Mouse (Mus musculus): ENCODE measurements around the gene Fdx1.

Fdx1 gene

GRCm38 (mm10) chr9:51961190-51961909 is 2.0 kb downstream of the Fdx1 start:
- DNase-seq (ENCODE audit: low spot score): no peak

- no peak for DNase-seq (ENCODE audit: low spot score)
Measured at GRCm38 (mm10) chr9:51960331-51960730, 3.0 kb downstream of the Fdx1 start.

- DNase-seq (ENCODE audit: low spot score): no peak
Measured at GRCm38 (mm10) chr9:51958981-51959380, 4.4 kb downstream of the Fdx1 start.

- no peak for DNase-seq (ENCODE audit: low spot score)
Measured at GRCm38 (mm10) chr9:51957025-51957424, 6.3 kb downstream of the Fdx1 start.

GRCm38 (mm10) chr9:51956484-51956883 is 6.9 kb downstream of the Fdx1 start:
- no peak for DNase-seq (ENCODE audit: low spot score)

- DNase-seq (ENCODE audit: low spot score): no peak
Measured at GRCm38 (mm10) chr9:51951337-51951736, 12.0 kb downstream of the Fdx1 start.

- no peak for DNase-seq (ENCODE audit: low spot score)
Measured at GRCm38 (mm10) chr9:51950667-51951066, 12.7 kb downstream of the Fdx1 start.

- DNase-seq (ENCODE audit: low spot score): no peak
Measured at GRCm38 (mm10) chr9:51950225-51950624, 13.1 kb downstream of the Fdx1 start.

GRCm38 (mm10) chr9:51943934-51944333 is 19.4 kb downstream of the Fdx1 start:
- no peak for DNase-seq (ENCODE audit: low spot score)

GRCm38 (mm10) chr9:51934641-51935040 is 28.7 kb downstream of the Fdx1 start:
- DNase-seq (ENCODE audit: low spot score): no peak

GRCm38 (mm10) chr9:51931997-51932396 is 31.4 kb downstream of the Fdx1 start:
- DNase-seq (ENCODE audit: low spot score): no peak

- no peak for DNase-seq (ENCODE audit: low spot score)
Measured at GRCm38 (mm10) chr9:51931054-51931690, 32.2 kb downstream of the Fdx1 start.

- DNase-seq (ENCODE audit: low spot score): no peak
Measured at GRCm38 (mm10) chr9:51929972-51930371, 33.4 kb downstream of the Fdx1 start.

- no peak for DNase-seq (ENCODE audit: low spot score)
Measured at GRCm38 (mm10) chr9:51928659-51929058, 34.7 kb downstream of the Fdx1 start.

GRCm38 (mm10) chr9:51928116-51928515 is 35.2 kb downstream of the Fdx1 start:
- peak; percentile 18 for DNase-seq (ENCODE audit: low spot score)

- DNase-seq (ENCODE audit: low spot score): no peak
Measured at GRCm38 (mm10) chr9:51927680-51928079, 35.7 kb downstream of the Fdx1 start.

- no peak for DNase-seq (ENCODE audit: low spot score)
Measured at GRCm38 (mm10) chr9:51926629-51927028, 36.7 kb downstream of the Fdx1 start.

GRCm38 (mm10) chr9:51924551-51925081 is 38.7 kb downstream of the Fdx1 start:
- DNase-seq (ENCODE audit: low spot score): no peak

- no peak for DNase-seq (ENCODE audit: low spot score)
Measured at GRCm38 (mm10) chr9:51922756-51923155, 40.6 kb downstream of the Fdx1 start.

GRCm38 (mm10) chr9:51915580-51915979 is 47.8 kb downstream of the Fdx1 start:
- DNase-seq (ENCODE audit: low spot score): no peak

- DNase-seq (ENCODE audit: low spot score): no peak
Measured at GRCm38 (mm10) chr9:51914481-51915120, 48.8 kb downstream of the Fdx1 start.

GRCm38 (mm10) chr9:51908838-51909237 is 54.5 kb downstream of the Fdx1 start:
- peak; percentile 52 for DNase-seq (ENCODE audit: low spot score)

GRCm38 (mm10) chr9:51908255-51908654 is 55.1 kb downstream of the Fdx1 start:
- DNase-seq (ENCODE audit: low spot score): no peak

Measured in yolk sac, embryonic 10.5 days (tissue).